Mouse (Mus musculus) kidney, postnatal 36 days (tissue): ENCODE results near the gene Eif4a2.
A peak's percentile ranks its signal among the peaks of the same experiment; 100 is the strongest.

Experiments used
- DNase-seq, 2 experiments: peaks; one replicate each; pipeline ENCODE4 v3.0.0; 2021 to 2022; ENCODE audit warnings: mixed read lengths in 2 of 2

The Eif4a2 gene

GRCm38 (mm10) chr16:23106121-23106520, 1.1 kb upstream of the Eif4a2 start:
- no peak for DNase-seq

GRCm38 (mm10) chr16:23107946-23108759, 909 bp downstream of the Eif4a2 start:
- DNase-seq: peak; percentile 82 to 91

DNA sequence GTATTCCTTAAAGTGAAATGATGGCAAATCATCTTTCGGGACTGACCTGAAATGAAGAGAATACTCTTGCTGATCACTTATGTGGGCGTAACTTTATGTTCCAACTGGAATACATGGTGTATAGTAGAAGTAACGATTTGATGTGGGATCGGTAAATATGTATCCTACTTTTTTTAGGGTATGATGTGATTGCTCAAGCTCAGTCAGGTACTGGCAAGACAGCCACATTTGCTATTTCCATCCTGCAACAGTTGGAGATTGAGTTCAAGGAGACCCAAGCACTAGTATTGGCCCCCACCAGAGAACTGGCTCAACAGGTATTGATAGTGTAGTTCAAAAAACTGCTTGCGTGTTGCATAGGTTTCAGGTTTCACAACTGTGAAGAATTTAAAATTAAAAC, 1.7 kb downstream of the Eif4a2 start:
- no peak for DNase-seq

GRCm38 (mm10) chr16:23109350-23110280, 2.4 kb downstream of the Eif4a2 start:
- DNase-seq: no peak

DNA sequence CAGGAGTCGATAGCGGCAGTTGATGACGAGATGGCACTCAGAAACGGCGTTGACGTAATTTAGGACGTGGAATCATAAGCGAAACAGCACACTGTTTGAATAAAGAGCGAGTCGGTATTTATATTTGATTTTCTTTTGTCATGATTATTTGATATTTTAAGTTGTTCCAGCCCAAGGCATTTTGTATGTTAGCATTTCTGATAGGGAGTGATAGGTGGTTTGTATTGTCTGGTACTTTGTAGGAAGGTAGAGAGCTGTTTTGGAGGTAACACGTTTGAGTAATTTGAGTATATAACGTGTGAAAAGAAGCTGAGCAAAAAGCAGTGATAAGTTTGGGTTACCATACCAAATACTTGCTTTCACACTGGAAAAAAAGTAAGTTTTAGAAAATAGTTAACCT, 5.1 kb downstream of the Eif4a2 start:
- DNase-seq: no peak

- DNase-seq: no peak
Measured at GRCm38 (mm10) chr16:23112861-23113435, 5.7 kb downstream of the Eif4a2 start.

- no peak for DNase-seq
Measured at GRCm38 (mm10) chr16:23113903-23114302, 6.7 kb downstream of the Eif4a2 start.

DNA sequence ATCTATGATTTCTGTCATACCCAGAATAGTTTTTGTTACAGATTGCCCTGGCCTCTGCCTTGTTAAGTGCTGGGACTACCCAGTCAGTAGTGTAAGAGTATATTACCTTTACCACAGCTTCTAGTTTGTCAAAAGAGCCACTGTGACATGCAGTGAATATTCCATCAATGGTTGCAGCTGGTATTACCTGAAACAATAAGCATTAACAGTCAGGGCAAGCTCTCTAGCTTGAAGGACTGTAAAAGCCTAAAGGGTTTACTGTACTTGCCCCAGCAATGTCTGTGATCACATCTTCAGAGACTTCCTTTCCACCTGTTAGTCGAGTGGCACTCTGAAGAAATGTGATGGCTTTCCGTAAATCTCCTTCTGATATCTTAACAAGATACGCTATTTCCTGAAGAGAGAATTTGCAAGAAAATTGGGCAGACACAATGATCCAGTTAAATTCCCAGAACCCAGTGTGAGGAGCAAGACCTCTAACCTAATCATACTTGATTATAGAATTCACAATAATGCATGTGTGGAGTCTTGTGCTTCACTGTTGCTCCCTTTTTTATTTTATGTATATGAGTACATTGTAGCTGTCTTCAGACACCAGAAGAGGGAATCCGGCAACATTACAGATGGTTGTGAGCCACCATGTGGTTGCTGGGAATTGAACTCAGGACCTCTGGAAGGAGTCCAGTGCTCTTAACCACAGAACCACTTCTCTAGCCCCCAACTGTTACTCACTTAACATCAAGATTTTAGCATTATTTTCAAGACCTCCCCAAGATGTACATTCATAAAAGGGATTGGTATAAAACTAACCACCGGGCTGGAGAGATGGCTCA, 7.3 kb downstream of the Eif4a2 start:
- DNase-seq: no peak

DNA sequence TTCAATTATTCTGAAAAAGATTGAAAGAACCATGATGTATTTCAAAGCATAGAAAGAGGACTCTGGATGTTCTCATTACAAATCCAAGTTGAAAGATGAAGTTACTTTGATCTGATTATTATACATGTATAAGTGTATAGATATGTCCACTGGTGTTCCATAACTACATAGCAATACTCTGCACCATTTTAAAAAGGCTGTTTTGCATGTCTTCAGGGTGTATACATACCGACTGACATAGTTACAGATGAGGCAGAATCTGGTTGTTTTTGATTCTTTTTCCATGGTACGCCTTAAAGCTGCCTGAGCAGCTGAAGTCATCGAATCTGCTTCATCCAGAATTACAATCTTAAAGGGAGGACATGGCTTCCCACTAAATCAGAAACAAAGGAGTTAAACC, 8.2 kb downstream of the Eif4a2 start:
- DNase-seq: no peak

GRCm38 (mm10) chr16:23117173-23117572, 9.9 kb downstream of the Eif4a2 start:
- DNase-seq: no peak

DNA sequence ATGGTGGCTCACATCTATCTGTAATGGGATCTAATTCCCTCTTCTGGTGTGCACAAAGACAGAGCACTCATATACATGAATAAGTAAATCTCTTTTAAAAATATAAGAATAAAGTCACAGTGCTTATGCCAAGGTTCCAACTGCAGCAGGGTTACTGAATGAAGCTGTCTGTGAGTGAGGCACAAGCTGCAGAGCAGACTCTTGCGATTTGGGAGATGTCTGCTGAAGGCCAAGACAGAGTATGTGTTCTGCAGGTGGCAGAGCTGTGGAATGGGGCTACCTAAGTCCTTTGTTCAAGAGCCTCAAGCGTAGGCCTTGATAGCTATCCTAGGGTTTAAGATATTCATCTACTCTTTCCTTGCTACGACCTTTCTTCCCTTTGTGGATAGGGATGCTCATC, 15.2 kb downstream of the Eif4a2 start:
- no peak for DNase-seq

DNA sequence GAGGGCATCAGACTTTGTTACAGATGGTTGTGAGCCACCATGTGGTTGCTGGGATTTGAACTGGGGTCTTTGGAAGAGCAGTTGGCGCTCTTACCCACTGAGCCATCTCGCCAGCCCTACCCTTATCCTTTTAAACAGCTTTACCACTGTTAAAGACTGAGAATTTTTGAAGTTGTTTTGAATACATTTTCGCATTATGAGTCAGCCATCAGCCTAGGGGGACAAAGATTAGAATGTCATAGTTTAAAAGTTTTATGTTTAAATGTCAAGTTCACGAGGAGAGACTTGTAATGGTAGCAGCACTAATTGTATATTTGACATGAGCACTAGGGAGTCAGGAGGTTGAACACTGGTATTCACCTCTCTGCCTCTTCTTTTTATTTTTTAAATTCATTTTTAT, 15.9 kb downstream of the Eif4a2 start:
- DNase-seq: no peak

DNA sequence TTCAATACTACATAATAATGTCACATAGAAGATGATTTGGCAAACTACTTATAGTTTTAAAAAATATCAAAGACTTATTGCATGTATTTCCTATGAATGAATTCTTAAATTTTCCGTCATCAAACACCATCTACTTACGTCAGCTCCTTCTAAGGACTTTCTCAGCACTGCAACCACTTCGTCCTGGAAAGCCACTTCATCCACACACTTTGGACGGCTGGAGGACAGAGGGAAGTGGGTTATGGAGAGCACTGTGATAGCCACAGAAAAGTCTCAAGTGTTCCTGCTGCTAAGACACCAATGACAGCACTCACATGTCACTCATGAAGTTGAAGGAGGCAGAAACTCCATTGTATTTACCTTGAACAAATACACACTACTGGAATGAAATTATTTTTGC, 17.2 kb downstream of the Eif4a2 start:
- DNase-seq: no peak

DNA sequence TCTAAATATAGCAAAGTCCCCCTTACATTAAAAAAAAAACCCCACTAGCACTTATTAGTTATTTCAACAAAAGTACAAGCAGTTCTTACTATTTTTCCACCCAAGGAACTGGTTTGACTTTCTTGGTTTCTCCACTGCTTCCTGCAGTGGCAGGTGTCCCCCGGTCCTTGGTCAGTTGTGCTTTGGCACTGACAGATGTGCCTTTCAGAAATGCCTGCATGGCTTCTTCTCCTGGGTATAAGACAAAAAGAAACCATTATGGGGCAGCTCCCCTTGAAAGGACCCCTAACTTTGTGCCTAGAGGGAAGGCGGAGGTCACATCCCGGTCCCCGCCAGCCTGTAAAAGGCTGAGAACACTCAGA, 20.0 kb downstream of the Eif4a2 start:
- no peak for DNase-seq

GRCm38 (mm10) chr16:23127673-23128375, 20.6 kb downstream of the Eif4a2 start, which contains the start of gene Rfc4:
TSS of gene Rfc4 (minus strand) at chr16:23127737.
- peak; percentile 89 to 95 for DNase-seq

- DNase-seq: no peak
Measured at GRCm38 (mm10) chr16:23130303-23130702, 23.1 kb downstream of the Eif4a2 start.

- no peak for DNase-seq
Measured at GRCm38 (mm10) chr16:23132336-23132735, 25.1 kb downstream of the Eif4a2 start.

DNA sequence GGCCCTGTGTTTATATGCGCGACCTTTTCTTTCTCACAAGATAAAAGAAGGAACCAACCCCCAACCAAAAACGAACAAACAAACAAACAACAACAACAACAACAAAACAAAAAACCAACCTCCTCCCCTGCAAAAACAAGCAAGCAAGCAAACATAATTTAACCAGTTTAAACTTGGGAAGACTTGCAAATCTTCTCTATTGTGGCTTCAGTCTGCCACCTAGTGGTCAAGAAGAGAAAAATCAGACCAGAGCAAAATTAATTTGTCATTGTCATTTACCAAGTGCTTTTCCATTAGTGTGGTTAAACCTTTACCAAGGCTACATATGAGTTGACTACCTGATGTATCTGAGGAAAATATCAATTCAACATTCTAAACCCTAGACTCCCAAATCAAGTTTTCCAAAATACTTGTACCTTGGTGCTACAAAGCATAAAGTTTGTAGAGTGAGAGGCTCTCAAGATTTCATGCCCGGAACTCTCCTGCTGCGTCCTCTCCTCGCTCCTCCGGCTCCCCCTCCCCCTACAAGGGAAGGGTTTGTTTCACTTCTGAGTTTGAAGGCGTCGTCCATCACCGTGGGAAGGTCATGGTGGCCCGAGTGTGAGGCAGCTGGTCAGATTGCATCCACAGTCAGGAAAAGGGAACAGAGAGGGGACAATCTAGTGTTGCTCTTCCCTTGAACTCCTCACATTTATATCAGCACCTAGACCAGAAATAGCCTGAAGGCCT, 28.3 kb downstream of the Eif4a2 start:
- DNase-seq: peak in 1 of 2 experiments; percentile 7

- DNase-seq: no peak
Measured at GRCm38 (mm10) chr16:23136406-23136970, 29.2 kb downstream of the Eif4a2 start.

DNA sequence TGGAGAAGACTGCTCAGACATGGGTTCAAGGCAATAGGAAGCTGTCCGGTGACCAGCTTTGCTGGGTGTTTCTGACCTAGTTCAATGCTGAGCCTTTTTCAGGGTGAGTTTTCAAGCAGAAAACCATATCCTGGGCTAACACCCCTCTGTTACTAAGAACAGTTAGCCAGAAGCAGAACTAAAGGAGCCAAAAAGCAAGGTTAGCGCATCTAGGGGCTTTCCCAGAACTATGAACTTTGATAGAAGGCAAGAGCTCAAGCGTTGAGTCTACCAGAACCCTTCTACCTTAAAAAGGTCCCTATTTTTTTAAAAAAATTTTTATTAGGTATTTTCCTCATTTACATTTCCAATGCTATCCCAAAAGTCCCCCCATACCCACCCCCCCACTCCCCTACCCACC, 33.7 kb downstream of the Eif4a2 start:
- DNase-seq: no peak

DNA sequence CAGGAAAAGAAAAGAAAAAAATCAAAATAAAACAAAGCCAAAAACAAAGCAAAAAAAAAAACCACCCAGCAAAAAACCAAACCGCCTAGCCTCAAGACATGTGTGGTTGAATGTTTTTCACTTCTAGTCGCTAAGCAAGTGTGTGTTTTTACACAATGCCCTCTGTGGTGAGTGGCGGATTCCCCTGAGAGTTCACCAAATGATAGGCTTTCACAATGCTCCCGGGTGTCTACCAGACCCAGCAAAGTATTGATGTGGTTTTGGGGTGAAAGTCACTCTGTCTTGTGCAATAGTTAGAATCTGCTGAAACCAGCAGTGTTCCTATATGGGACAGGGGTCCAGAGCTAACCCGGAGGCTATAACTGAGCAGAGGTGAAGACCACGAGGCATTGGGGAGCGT, 37.1 kb downstream of the Eif4a2 start:
- no peak for DNase-seq
